Mouse (Mus musculus): ENCODE data around the gene Lgalsl.

DNA sequence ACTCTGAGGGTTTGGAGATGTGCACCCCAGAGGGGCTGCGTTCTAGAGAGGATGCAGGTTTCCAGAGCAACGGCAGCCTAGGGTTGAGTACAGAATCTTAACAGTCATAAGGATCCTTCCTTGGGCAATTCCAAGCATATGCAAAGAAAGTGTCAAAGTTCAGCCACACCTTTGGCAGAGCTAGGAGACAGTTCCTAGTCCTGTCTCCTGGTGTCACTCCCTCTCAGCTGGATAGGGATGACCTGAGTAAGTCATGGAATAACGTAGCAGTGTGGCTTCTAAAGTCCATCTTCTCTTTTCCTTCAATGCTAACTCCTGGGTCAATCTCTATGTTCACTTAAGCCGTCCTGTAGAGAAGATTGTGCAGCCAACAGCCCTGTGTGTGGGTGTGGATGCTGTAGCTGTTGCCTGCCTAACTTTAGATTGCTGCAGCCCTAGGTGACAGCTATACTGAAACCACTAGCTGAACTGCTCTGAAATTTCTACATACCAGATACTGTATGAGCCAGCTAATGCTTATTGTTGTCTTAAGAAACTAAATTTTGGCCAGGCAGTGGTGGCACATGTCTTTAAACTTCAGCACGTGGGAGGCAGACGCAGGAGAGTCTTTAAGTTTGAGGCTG lies 16.8 kb downstream of the Lgalsl start:
- no peak for TF ChIP-seq EP300 (IDR thresholded peaks at IDR 0.05; ENCODE audit: low read depth)
- no peak for TF ChIP-seq CTCF (IDR thresholded peaks at IDR 0.05; ENCODE audit: low read depth)

Data from liver, postnatal 0 days (tissue).